Mouse (Mus musculus) heart, postnatal 0 days (tissue): Measurements from ENCODE around the gene Aup1.

Experiments
- CTCF ChIP-seq: IDR thresholded peaks from 2 replicates; pipeline ENCODE4 v1.5.1; 2016; ENCODE audit warnings: antibody characterized with exemption, control low read depth, low read depth
- EP300 ChIP-seq: IDR thresholded peaks from 2 replicates; pipeline ENCODE4 v1.6.1; 2016; ENCODE audit warnings: antibody characterized with exemption, low read depth

DNA sequence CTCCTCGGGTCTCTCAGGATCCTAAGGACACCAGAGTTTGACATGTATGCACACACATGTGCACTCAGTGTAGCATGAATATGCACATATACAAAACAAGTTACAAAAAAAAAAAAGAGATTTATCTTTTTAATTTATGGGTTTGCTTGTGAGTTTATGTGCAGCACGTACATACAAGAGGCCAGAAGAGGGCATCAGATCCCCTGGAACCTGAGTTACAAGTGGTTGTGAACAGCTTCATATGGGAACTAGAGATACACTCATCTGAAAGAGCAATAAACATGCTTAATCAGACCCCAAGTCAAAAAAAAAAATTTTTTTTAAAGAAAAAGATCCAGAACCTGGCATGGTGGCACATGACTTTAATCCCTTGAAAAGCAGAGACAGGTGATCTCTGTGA, 20.7 kb downstream of the Aup1 start:
- TF ChIP-seq CTCF (peak; percentile 14; the same call in 1 of the 2 replicates), EP300 (no peak)
